Mouse (Mus musculus): ENCODE measurements at regions not wholly inside any gene's neighbourhood (a gene's known extent, or its start where the extent isn't known, plus 50 kb on each side); places are given as distances from the start of the nearest gene placed in this dataset.

GRCm38 (mm10) chr11:23131632-23132031 lies 124.2 kb upstream of the Xpo1 start:
- Histone ChIP-seq H3K27ac (no peak overlapping the region), H3K36me3 (no peaks in the 10 kb centered on the region), H3K9me3 (replicated peaks) (no peaks in the 10 kb centered on the region), H3K4me1 (no peaks in the 10 kb centered on the region), H3K9ac (no peak overlapping the region), H3K27me3 (no peaks in the 10 kb centered on the region), H3K4me2 (no peak overlapping the region), H3K4me3 (replicated peaks) (no peak overlapping the region)
- WGBS: 84% methylated on average over 1 of the region's 1 CpGs
- ATAC-seq (replicated peaks; ENCODE audit: low FRiP score): no peak

DNA sequence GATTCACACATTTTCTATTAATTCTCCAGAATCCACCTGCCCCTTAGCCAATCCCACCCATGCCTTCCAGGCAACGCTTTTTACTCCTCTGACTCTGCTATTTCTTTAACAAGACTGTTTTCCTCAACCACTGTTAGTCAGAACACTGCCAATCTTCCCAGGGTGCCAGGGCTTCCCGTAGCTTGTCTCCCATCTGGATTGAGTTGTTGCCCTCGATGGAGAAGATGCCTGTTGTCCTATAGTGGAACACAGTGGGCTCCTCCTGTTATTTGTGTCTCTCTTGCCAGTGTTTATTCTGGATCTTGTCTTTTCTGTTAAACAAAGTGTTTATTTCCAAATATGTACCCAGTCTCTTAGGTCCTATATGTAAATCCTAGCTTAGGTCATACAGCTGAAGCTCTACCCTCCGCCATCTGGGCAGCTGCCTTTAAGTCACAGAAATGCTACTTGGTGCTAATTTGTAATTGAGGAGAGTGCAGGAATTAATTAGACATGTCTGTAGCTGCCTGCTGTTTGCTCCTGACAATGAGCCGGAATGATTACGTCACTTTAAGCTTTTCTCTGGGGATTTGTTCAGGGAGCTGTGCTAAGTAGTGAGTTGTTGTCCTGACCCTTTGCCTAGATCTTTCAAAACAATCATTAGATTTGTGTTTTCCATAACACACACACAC lies 115.3 kb upstream of the Xpo1 start:
- no peak overlapping the region for H3K4me3 ChIP-seq (replicated peaks)
- ATAC-seq (replicated peaks; ENCODE audit: low FRiP score): no peak
- no peak overlapping the region for H3K4me2 ChIP-seq
- no peaks in the 10 kb centered on the region for H3K4me1 ChIP-seq
- WGBS: 69% methylated on average over 6 of the region's 6 CpGs
- H3K27me3 ChIP-seq: no peaks in the 10 kb centered on the region
- no peaks in the 10 kb centered on the region for H3K36me3 ChIP-seq
- H3K27ac ChIP-seq: no peak overlapping the region
- no peaks in the 10 kb centered on the region for H3K9me3 ChIP-seq (replicated peaks)
- no peak overlapping the region for H3K9ac ChIP-seq

DNA sequence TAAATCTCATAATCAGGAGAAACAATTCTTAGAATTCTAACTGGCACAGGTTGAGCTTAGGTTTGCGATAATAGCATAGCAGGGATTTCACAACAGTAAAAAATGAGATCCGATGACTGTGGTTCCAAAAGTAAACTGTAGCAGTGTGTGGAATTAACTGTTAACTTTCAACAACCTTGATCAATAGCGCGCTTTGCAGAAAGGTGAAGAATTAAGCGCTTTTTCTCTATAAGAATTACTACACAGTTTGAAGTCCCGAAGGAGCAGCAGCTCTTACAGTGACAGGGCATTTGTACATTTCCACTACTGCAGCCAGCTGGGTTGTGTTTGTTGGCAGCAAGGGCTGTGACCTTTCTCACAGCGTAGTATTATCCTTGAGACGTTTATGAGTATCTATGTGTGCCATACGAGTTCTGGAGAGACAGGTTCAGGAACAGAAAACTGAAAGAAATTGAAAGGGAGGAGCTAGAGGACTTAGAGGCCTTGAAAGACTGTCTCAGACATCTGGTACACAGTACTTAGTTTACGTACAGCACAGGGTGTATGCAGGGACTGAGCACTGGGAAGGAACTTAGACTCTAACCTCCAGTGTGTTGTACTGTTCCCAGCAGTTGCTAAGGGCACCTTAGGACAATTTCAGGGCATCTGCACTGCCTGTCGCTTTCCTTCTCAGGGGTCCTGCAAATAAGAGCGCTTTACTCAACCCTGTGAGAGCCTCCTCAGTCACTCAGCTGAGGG lies 114.6 kb upstream of the Xpo1 start:
- H3K36me3 ChIP-seq: no peaks in the 10 kb centered on the region
- H3K4me2 ChIP-seq: no peak overlapping the region
- H3K9ac ChIP-seq: no peak overlapping the region
- no peak overlapping the region for H3K27ac ChIP-seq
- H3K9me3 ChIP-seq (replicated peaks): no peaks in the 10 kb centered on the region
- H3K4me3 ChIP-seq (replicated peaks): no peak overlapping the region
- ATAC-seq (replicated peaks; ENCODE audit: low FRiP score): no peak
- no peaks in the 10 kb centered on the region for H3K27me3 ChIP-seq
- 52% methylated on average over 12 of the region's 12 CpGs for WGBS
- no peaks in the 10 kb centered on the region for H3K4me1 ChIP-seq

DNA sequence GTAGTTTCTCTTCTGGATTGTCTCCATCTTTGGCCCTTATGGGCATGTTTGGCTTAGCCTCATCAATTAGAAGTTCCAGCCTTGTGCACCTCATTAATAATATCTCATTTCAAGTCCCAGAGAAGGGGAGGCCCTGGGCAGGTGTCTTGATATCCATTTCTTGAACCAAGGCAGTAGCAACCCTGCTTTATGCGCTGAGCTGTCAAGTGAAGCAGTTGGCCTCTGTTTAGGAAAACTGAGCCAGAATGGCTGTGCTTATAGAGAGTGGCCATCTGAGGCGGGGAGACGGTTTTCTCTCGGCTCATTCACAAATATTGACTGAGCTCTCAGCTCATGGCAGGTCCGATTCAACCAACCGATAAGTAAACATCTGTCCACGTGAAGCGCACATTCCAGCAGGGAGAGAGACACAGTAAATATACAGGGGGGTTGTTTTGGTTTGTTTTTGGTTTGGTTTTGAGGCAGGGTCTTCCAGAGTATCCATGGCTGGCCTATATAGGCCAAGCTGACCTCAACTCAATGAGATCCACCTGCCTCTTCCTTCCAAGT lies 107.7 kb upstream of the Xpo1 start:
- H3K27me3 ChIP-seq: no peaks in the 10 kb centered on the region

GRCm38 (mm10) chr11:23149556-23150244 lies 106.1 kb upstream of the Xpo1 start:
- Histone ChIP-seq H3K4me1 (no peaks in the 10 kb centered on the region), H3K4me3 (replicated peaks) (no peak overlapping the region), H3K9me3 (replicated peaks) (no peaks in the 10 kb centered on the region), H3K4me2 (no peak overlapping the region), H3K27me3 (no peaks in the 10 kb centered on the region), H3K36me3 (no peaks in the 10 kb centered on the region), H3K27ac (no peak overlapping the region), H3K9ac (no peak overlapping the region)
- ATAC-seq (replicated peaks; ENCODE audit: low FRiP score): peak; percentile 49; the same call in 1 of the 2 replicates
- WGBS: 70% methylated on average over 5 of the region's 5 CpGs

More for the DNA sequence above, 107.7 kb upstream of the Xpo1 start:
- no peak overlapping the region for H3K4me2 ChIP-seq
- no peak overlapping the region for H3K27ac ChIP-seq
- no peaks in the 10 kb centered on the region for H3K9me3 ChIP-seq (replicated peaks)
- 76% methylated on average over 8 of the region's 8 CpGs for WGBS
- H3K36me3 ChIP-seq: no peaks in the 10 kb centered on the region
- H3K4me3 ChIP-seq (replicated peaks): no peak overlapping the region
- H3K9ac ChIP-seq: no peak overlapping the region
- ATAC-seq (replicated peaks; ENCODE audit: low FRiP score): no peak
- H3K4me1 ChIP-seq: no peaks in the 10 kb centered on the region

DNA sequence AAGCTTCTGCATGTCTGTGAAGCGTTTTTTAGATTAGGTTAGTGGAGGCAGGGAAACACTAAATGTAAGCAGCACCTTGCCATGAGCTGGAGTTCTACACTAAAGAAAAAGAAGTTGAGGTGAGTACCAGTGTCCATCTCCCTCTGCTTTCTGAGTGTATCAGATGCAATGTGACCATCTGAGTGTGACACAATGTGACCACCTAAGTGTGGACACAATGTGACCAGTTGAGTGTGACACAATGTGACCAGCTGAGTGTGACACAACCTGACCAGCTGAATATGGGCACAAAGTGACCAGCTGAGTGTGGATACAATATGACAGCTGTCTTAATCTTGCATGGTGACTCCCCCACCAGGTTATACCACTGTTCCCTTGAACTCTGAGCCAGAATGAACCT lies 101.0 kb upstream of the Xpo1 start:
- ATAC-seq (replicated peaks; ENCODE audit: low FRiP score): no peak
- no peak overlapping the region for H3K9ac ChIP-seq
- no peaks in the 10 kb centered on the region for H3K27me3 ChIP-seq
- no peaks in the 10 kb centered on the region for H3K9me3 ChIP-seq (replicated peaks)
- H3K4me2 ChIP-seq: no peak overlapping the region
- H3K27ac ChIP-seq: no peak overlapping the region
- 56% methylated on average over 1 of the region's 1 CpGs for WGBS
- H3K4me1 ChIP-seq: no peaks in the 10 kb centered on the region
- H3K36me3 ChIP-seq: no peaks in the 10 kb centered on the region
- no peak overlapping the region for H3K4me3 ChIP-seq (replicated peaks)

DNA sequence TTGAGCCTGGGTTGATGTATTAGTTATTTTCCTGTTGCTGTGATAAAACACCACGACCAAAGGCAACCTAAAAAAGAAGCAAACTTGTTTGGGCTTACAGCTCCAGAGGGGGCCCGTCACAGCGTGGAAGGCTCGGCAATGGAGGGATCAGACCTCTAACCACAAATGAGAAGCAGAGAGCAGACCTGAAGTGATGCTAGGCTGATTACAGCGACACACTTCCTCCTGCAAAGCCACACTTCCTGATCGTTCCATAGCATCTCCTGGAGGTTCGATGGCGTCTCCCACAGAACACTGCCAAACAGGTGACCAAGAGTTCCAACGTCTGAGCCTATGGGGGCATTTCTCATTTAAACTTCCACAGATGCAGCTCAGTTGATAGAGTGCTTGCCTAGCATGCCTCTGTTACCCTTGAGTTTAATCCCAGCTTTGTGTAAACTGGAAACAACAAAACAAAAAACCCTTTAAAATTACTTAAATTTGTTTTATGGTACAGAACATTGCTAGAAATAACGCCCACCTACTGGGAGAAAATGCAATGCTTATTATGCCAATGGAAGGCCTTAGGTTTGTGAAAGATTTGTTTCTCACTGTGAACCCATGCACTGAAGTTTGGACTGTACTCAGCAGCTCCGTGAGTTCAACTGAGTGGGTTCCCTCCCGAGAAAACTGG lies 87.2 kb upstream of the Xpo1 start:
- Histone ChIP-seq H3K4me2 (no peak overlapping the region), H3K4me1 (no peaks in the 10 kb centered on the region), H3K27ac (no peak overlapping the region), H3K9ac (no peak overlapping the region), H3K9me3 (replicated peaks) (no peaks in the 10 kb centered on the region), H3K36me3 (no peaks in the 10 kb centered on the region), H3K4me3 (replicated peaks) (no peak overlapping the region), H3K27me3 (no peaks in the 10 kb centered on the region)
- 83% methylated on average over 12 of the region's 12 CpGs for WGBS
- ATAC-seq (replicated peaks; ENCODE audit: low FRiP score): no peak

DNA sequence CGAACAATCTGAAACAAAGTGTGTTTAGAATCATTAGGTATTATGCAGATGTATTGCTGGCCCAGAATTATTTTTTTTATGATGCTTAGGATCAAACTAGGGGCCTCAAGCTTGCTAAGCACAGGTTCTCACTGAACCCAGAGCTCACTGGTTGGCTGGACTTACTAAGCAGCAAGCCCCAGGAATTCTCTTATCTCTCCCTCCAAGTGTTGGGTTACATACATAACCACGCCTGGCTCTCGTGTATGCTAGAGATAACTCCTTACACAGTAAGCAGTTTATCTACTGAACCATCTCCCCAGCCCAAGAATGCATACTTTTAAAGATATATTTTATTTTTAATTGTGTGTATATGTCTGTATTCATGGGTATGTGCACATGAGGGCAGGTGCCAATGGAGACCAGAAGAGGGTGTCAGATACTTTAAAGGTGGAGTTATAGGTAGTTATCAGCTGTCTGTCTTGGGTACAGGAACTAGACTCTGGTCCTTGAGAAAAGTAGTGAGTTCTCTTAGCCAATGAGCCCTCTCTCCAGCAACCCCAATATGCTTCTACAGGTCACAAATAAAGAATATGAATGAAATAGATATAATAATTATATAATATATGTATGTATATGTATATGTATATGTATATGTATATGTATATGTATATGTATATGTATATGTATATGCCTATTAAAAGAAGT lies 86.0 kb upstream of the Xpo1 start:
- Histone ChIP-seq H3K27me3 (no peaks in the 10 kb centered on the region), H3K9me3 (replicated peaks) (no peaks in the 10 kb centered on the region), H3K36me3 (no peaks in the 10 kb centered on the region), H3K27ac (no peak overlapping the region), H3K4me1 (no peaks in the 10 kb centered on the region), H3K4me3 (replicated peaks) (no peak overlapping the region), H3K9ac (no peak overlapping the region), H3K4me2 (no peak overlapping the region)
- 58% methylated on average over 3 of the region's 3 CpGs for WGBS
- ATAC-seq (replicated peaks; ENCODE audit: low FRiP score): no peak

DNA sequence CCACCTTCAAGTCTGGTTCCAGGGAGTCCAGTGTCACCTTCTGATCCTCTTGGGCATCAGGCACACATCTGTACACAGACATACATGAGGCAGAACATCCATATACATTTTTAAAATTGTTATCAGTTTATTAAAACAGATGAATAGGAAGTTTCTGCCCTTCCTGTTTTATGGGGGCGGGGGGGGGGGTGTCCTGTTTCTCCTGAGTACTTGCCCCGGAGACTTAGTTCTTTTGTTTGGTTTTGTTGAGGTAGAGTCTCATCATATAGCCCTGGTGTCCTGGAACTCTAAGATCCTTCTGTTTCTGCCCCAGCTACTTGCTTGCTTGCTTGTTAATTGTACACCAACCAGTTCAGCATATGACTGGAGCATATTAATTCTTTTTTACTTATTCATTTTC lies 85.0 kb upstream of the Xpo1 start:
- Histone ChIP-seq H3K4me2 (no peak overlapping the region), H3K4me3 (replicated peaks) (no peak overlapping the region), H3K27ac (no peak overlapping the region), H3K4me1 (no peaks in the 10 kb centered on the region), H3K9ac (no peak overlapping the region), H3K27me3 (no peaks in the 10 kb centered on the region), H3K36me3 (no peaks in the 10 kb centered on the region), H3K9me3 (replicated peaks) (no peaks in the 10 kb centered on the region)
- no peak for ATAC-seq (replicated peaks; ENCODE audit: low FRiP score)
- 47% methylated on average over 2 of the region's 2 CpGs for WGBS

DNA sequence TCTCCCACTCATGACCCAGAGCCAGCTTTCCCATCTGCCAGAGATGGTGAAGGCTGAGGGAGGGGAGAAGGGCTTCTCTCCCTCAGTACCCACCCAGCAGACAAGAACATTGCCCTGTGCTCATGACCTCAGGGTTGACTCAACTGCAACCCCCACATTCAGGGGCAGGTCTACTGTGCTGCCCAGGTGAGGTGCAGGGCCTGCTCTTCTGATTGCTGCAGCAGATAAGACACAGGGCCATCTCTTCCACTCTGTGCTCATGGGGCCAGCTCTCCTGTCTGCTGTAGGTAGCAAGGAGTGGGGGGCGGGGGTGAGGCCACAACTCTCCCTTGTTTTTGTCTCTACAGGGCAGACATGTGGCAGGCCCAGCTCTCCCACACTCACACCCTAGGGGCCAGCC lies 84.1 kb upstream of the Xpo1 start:
- Histone ChIP-seq H3K9ac (no peak overlapping the region), H3K27ac (no peak overlapping the region), H3K27me3 (no peaks in the 10 kb centered on the region), H3K4me2 (no peak overlapping the region), H3K36me3 (no peaks in the 10 kb centered on the region), H3K4me1 (no peaks in the 10 kb centered on the region), H3K9me3 (replicated peaks) (no peaks in the 10 kb centered on the region), H3K4me3 (replicated peaks) (no peak overlapping the region)
- 95% methylated on average over 1 of the region's 1 CpGs for whole genome bisulfite sequencing
- ATAC-seq (replicated peaks; ENCODE audit: low FRiP score): no peak

DNA sequence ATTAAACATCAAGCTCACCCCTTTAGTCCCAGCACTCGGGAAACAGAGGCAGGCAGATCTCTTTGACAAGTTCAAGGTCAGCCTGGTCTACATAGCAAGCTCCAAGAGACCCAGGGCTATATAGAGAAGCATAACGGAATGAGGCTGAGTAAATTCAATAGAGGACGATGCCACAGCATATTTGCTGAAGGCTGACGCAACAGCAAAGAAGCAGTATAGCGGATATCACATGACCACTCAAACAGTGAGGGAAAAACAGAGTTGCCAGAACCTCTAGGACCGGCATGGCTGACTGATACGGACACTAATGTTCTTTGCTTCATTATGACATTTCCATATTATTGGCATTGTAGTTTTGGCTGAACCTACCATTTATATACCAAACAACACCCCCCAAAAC lies 74.2 kb upstream of the Xpo1 start:
- no peaks in the 10 kb centered on the region for H3K4me1 ChIP-seq
- no peak overlapping the region for H3K4me3 ChIP-seq (replicated peaks)
- no peak overlapping the region for H3K9ac ChIP-seq
- no peak overlapping the region for H3K4me2 ChIP-seq
- ATAC-seq (replicated peaks; ENCODE audit: low FRiP score): no peak
- no peaks in the 10 kb centered on the region for H3K9me3 ChIP-seq (replicated peaks)
- WGBS: 89% methylated on average over 7 of the region's 7 CpGs
- no peaks in the 10 kb centered on the region for H3K36me3 ChIP-seq
- no peaks in the 10 kb centered on the region for H3K27me3 ChIP-seq
- H3K27ac ChIP-seq: no peak overlapping the region

Measured in kidney, embryonic 15.5 days (tissue).